Mouse (Mus musculus) midbrain, embryonic 14.5 days (tissue): ENCODE measurements around the gene Mtmr6. TPM values are rescaled to one million over a fixed set of nuclear protein-coding genes. Genes with fewer than 3 reads are reported as not detected.

Experiments
- ATAC-seq: fragments of 200-750 bp; cut with Nextera tagmentation; 2 replicates; pipeline ENCODE4 v1.8.0; 2017; ENCODE audit warnings: moderate number of reproducible peaks, moderate library complexity; ENCODE audit not compliant: low FRiP score, low TSS enrichment
- DNase-seq: peaks from one replicate; pipeline ENCODE4 v3.0.0-alpha.2; 2015
- H3K27ac ChIP-seq: fragments of 300-500 bp; sonication (generic); replicated peaks from 2 replicates; pipeline ENCODE4 v1.5.1; 2014; ENCODE audit warnings: mild to moderate bottlenecking, low read depth, low read length, moderate library complexity
- H3K27me3 ChIP-seq: fragments of 300-500 bp; sonication (generic); 2 replicates; pipeline ENCODE4 v1.6.1; 2014; ENCODE audit warnings: low read length, control low read depth, mixed read lengths; ENCODE audit not compliant: control insufficient read depth, insufficient read depth
- H3K36me3 ChIP-seq: fragments of 300-500 bp; sonication (generic); 2 replicates; pipeline ENCODE4 v1.6.1; 2014; ENCODE audit warnings: low read length, control low read depth; ENCODE audit not compliant: control insufficient read depth, insufficient read depth
- H3K4me1 ChIP-seq: fragments of 300-500 bp; sonication (generic); 2 replicates; pipeline ENCODE4 v1.6.1; 2014; ENCODE audit warnings: mild to moderate bottlenecking, antibody characterized with exemption, low read length, control low read depth; ENCODE audit not compliant: control insufficient read depth, insufficient read depth
- H3K4me2 ChIP-seq: fragments of 300-500 bp; sonication (generic); 2 replicates; pipeline ENCODE4 v1.6.1; 2014; ENCODE audit warnings: mild to moderate bottlenecking, low read length, moderate library complexity
- H3K4me3 ChIP-seq: fragments of 300-500 bp; sonication (generic); replicated peaks from 2 replicates; pipeline ENCODE4 v1.5.1; 2014; ENCODE audit warnings: low read depth, low read length
- H3K9ac ChIP-seq: fragments of 300-500 bp; sonication (generic); replicated peaks from 2 replicates; pipeline ENCODE4 v1.6.1; 2014; ENCODE audit warnings: mild to moderate bottlenecking, low read length, moderate library complexity
- H3K9me3 ChIP-seq: fragments of 300-500 bp; sonication (generic); 2 replicates; pipeline ENCODE4 v1.6.1; 2016; ENCODE audit warnings: low read length, control low read depth, mixed read lengths; ENCODE audit not compliant: control insufficient read depth
- WGBS: fragments of 180-500 bp; shearing (Covaris S2); extraction: QIAGEN DNeasy Blood & Tissue Kit; methylation state at CpG from one replicate; pipeline ENCODE4 v1.1.7; 2014; 5-methylcytosine and 5-hydroxymethylcytosine counted together
- polyA plus RNA-seq: library from polyadenylated mRNA; unstranded; fragments of >200 nt; fragmentation: Nextera tagmentation; extraction: Ambion mirVana; gene quantifications from 2 replicates; pipeline ENCODE4 v1.2.1, GENCODE M21; 2014

Mtmr6 gene
- polyA plus RNA-seq, 1 experiment from 2014 or later, result 68.7 TPM

DNA sequence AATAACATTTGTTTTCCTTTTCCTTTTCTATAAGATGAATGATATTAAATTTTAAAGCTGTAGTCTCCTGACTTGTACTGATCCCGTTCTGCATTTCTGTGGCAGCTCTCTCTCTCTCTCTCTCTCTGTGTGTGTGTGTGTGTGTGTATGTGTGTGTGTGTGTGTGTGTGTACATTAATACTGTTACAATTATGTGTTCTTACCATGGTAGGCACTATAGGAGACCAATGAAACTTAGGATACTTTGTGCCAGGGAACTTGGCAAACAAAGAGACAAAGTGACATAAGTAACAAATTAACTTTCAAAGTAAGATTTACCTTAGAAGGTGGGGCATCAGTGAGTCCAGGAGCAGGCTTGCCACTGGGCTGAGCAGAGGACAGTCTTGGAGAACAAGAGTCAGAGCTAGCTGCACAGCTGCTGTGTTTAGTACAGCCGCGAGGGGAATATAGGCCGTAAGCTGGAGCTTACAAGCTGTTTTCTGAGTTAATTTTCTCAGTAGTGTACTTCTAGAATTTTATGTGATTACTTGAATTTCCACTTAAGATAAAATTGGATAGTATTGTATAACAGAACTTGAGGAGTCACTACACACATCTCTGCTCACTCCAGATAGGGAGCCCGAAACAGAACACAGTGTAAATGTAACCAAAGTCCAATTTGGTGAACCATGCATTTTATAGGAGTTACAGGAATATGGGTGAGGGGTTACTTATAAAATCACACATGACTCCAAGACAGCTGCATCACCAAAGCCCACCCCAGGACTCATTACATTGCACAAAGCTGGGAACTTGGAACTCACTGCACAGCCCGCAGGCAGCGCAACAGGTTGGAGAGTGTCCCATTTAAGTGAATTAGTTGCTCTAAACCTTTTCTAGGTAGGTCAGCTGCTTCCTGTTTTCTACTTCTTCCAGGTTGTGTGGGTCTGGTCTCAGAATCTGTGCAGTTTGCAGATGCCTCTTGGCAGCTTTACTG is 10.6 kb downstream of the Mtmr6 start:
- Histone ChIP-seq H3K9ac (no peak overlapping the region), H3K27ac (no peak overlapping the region), H3K27me3 (no peaks in the 10 kb centered on the region), H3K9me3 (no peaks in the 10 kb centered on the region), H3K36me3 (peaks cover 2% of the 10 kb centered on the region; the same call in 1 of the 2 replicates), H3K4me3 (no peak overlapping the region), H3K4me1 (no peaks in the 10 kb centered on the region), H3K4me2 (no peak overlapping the region)
- DNase-seq (no peak), ATAC-seq (no peak)
- 94% methylated on average over 7 of the region's 7 CpGs for WGBS

DNA sequence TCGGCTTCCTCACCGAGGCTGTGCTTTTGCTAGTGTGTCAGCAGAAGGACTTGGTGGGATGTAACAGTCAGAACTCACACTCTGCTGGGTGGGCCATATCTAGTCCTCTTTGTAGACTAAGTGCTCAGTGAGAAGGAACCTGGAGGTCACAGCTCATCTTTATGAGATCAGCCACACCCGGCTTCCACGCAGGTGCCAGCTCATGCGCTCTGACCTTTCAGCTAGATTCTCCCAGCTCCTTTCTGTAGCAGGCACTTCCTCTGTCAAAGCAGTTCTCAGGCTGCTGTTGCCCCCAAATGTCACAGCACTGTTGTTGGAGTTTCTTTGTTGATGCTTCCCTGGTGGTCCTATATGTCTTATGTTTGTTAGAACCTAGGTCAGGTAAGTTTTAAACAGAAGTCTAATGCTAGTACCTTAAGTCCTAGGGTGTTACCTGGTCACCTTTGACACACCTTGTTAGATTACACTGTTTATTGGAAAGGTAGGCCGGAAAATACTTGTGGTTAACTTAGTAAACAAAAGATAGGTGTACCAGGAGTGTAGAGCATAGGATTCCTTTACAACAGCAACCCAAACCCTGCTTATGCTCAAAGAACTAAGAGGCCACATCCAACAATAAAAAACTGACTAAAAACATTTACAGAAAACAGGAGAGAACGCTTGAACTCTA is 21.3 kb downstream of the Mtmr6 start:
- ATAC-seq (no peak), DNase-seq (no peak)
- Histone ChIP-seq H3K27ac (no peak overlapping the region), H3K36me3 (peaks cover 30% of the 10 kb centered on the region), H3K4me2 (no peak overlapping the region), H3K9ac (no peak overlapping the region), H3K27me3 (no peaks in the 10 kb centered on the region), H3K9me3 (no peaks in the 10 kb centered on the region), H3K4me3 (no peak overlapping the region), H3K4me1 (no peaks in the 10 kb centered on the region)
- 89% methylated on average over 7 of the region's 7 CpGs for WGBS

DNA sequence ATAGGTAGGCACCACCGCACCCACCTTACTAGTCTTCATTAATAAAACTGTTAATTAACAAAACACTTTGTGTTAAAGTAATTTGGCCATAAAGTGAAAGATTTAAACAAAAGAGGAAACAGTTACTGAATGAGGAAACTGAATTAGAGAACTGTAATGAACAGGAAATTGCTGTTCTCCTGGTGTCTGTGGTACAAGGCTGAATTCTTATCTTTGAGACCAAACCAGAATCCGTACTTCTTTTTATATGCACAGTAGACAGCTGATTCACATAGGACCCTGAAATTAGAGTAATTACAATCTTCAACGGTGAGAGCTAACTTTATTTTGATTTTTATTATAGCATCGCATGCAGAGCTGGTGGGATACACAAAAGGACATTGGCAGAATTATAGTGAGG is 25.3 kb downstream of the Mtmr6 start:
- ATAC-seq (no peak), DNase-seq (no peak)
- Histone ChIP-seq H3K4me2 (no peak overlapping the region), H3K27me3 (no peaks in the 10 kb centered on the region), H3K4me3 (no peak overlapping the region), H3K9ac (no peak overlapping the region), H3K36me3 (peaks cover 37% of the 10 kb centered on the region), H3K27ac (no peak overlapping the region), H3K9me3 (no peaks in the 10 kb centered on the region), H3K4me1 (no peaks in the 10 kb centered on the region)
- 94% methylated on average over 4 of the region's 4 CpGs for WGBS

DNA sequence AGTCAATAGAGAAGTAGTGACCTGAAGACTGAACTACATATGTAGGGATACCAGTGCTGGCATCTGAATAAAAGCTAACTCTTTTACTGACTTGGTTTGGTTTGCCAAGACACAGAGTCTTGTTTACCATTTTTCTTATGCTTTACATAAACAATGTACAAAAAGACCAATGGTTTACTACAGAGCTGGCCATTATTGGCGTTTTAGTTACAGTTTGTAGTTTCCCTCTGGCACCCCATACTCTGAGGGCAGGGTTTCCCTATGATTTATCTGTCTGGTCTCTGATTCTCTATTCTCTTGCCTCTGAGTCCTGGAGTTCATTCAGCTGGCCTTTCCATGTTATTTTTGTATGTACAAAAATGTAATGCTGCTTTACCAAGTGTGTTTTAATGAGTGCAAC is 30.5 kb downstream of the Mtmr6 start:
- ATAC-seq (no peak), DNase-seq (no peak)
- peaks cover 34% of the 10 kb centered on the region for H3K36me3 ChIP-seq

DNA sequence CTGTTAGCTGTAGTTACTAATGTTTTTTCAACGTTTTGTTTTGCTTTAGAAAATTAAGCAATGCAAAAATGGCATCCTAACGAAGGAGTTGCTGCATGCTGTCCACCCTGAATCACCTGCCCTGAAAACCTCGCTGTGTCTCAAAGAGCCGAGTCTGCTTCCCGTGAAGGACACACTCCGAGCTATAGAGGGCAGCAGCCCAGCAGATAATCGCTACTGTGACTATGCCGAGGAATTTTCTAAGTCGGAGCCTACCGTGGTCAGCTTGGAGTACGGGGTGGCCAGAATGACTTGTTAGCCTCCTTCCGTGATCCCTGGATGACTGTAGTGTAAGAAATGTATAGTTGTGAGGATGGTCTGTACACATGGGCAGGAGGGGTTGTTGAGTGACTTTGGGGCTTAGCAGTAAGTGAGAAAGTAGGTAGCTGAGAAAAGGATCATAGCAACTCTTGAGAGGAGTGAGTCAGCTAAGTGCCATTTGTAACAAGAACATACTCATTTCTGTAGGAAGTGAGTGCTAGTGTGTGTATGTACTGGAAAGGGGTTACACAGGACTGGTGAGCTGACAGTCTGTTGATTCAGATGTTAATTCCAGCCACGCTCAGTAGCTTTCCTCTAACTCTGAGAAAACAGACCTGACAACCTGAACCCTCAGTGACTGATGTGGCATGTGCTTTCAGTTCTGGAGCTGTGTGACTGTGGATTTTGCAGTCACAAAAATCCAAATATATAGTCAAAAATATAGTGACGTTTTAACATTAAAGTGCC is 35.4 kb downstream of the Mtmr6 start:
- Histone ChIP-seq H3K9me3 (no peaks in the 10 kb centered on the region), H3K36me3 (peaks cover 29% of the 10 kb centered on the region), H3K27me3 (no peaks in the 10 kb centered on the region), H3K4me3 (no peak overlapping the region), H3K4me2 (no peak overlapping the region), H3K27ac (peak overlapping the region; percentile 34; the same call in 1 of the 2 replicates), H3K4me1 (peaks cover 11% of the 10 kb centered on the region), H3K9ac (no peak overlapping the region; the same call in 1 of the 2 replicates)
- ATAC-seq (no peak; the same call in 1 of the 2 replicates), DNase-seq (peak; percentile 66)
- 53% methylated on average over 14 of the region's 14 CpGs for WGBS

More for the DNA sequence above, 30.5 kb downstream of the Mtmr6 start:
- Histone ChIP-seq H3K9ac (no peak overlapping the region), H3K9me3 (no peaks in the 10 kb centered on the region), H3K27me3 (no peaks in the 10 kb centered on the region), H3K27ac (no peak overlapping the region), H3K4me3 (no peak overlapping the region), H3K4me2 (no peak overlapping the region), H3K4me1 (no peaks in the 10 kb centered on the region)
- 93% methylated on average over 1 of the region's 1 CpGs for WGBS

DNA sequence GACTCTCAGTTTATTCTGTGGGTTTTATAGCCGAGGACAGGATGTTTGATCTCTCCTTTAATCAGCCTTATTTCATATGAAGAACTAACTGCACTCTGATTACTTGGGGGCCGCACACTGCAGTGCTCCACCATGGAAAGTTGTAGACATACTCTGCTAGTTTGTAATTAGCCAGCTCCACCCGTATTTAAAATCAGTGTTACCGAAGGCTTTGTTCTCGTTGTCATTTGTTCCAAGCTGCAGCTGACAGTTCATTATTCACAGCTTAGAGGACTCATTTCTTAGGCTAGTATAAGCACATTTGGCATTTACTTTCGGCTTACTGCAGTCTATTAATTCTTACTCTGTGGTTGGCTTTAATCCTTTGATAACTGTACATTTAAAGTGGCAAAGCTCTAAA is 36.0 kb downstream of the Mtmr6 start:
- H3K9ac ChIP-seq, result no peak overlapping the region; the same call in 1 of the 2 replicates

DNA sequence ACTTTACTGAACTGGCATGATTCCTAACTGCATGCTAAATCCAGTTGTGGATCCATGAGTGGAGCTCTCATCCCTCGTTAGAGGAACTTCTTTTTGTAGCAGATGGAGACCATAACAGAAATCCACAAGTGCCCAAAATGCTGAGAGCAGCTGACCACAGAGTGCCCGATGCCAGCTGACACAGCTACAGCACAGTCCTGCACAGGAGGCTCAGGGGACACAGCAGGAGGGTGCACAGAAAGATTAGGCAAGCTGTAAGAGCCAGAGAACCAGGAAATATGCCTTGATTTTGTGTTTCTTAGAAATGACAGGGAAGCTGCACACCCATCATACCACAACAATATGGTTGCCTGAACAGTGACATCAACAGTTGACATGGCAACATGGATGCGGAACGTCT is 37.4 kb downstream of the Mtmr6 start:
- Histone ChIP-seq H3K4me3 (no peak overlapping the region), H3K4me2 (no peak overlapping the region), H3K9me3 (no peaks in the 10 kb centered on the region), H3K9ac (no peak overlapping the region), H3K27me3 (no peaks in the 10 kb centered on the region), H3K27ac (no peak overlapping the region), H3K36me3 (peaks cover 24% of the 10 kb centered on the region), H3K4me1 (peaks cover 11% of the 10 kb centered on the region)
- 54% methylated on average over 4 of the region's 4 CpGs for WGBS
- DNase-seq (no peak), ATAC-seq (no peak; the same call in 1 of the 2 replicates)

More for the DNA sequence above, 36.0 kb downstream of the Mtmr6 start:
- Histone ChIP-seq H3K36me3 (peaks cover 29% of the 10 kb centered on the region), H3K9me3 (no peaks in the 10 kb centered on the region), H3K4me2 (no peak overlapping the region), H3K27ac (peak overlapping the region; percentile 34), H3K4me1 (peaks cover 11% of the 10 kb centered on the region), H3K4me3 (no peak overlapping the region), H3K27me3 (no peaks in the 10 kb centered on the region)
- DNase-seq (peak; percentile 41), ATAC-seq (no peak)
- WGBS, result 20% methylated on average over 6 of the region's 6 CpGs

DNA sequence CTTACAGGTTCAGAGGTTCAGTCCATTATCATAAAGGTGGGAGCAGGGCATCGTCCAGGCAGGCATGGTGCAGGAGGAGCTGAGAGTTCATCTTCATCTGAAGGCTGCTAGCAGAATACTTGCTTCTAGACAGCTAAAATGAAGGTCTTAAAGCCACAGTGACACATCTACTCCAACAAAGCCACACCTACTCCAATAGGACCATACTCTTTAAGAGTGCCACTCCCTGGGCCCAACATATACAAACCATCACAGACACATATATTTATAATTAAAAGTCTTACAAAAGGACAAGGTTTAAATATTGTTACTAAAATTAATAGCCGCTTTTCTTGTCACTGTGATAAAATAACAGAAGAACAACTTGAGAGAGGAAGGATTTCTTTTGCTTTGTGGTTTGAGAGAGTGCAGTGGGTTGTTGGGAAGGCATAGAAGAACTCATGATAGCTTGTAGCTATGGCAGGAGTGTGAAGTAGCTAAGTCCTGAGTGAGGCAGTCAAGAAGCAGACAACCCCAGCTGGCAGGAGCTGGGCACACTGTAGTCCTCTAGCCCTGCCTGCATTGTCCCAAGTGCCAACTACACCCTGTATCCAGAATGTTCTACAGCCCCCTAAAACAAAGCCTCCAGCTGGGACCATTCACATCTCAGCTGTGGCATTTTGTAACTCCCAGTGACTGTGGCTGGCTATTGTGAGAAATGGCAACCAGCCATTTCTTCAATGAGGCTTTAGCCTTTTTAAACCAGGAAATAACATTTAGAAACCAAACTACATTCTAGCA is 39.6 kb downstream of the Mtmr6 start:
- H3K9ac ChIP-seq, result no peak overlapping the region
- H3K9me3 ChIP-seq, result no peaks in the 10 kb centered on the region
- no peak overlapping the region for H3K4me2 ChIP-seq
- no peaks in the 10 kb centered on the region for H3K27me3 ChIP-seq
- DNase-seq, result peak; percentile 3
- H3K4me3 ChIP-seq, result no peak overlapping the region
- H3K27ac ChIP-seq, result no peak overlapping the region
- whole genome bisulfite sequencing, result 87% methylated on average over 2 of the region's 2 CpGs
- H3K4me1 ChIP-seq, result peaks cover 11% of the 10 kb centered on the region
- no peak for ATAC-seq
- peaks cover 19% of the 10 kb centered on the region for H3K36me3 ChIP-seq
